Comparison of ENCODE assay signal across 11 mouse cellular contexts in genomic region chr19:43851996-43852630, GRCm38 (mm10).
A peak's percentile ranks its signal among the peaks of the same experiment; 100 is the strongest.
DNase-seq lines count a peak whose midpoint lies in the region; ATAC-seq and TF ChIP-seq lines count a peak whose summit lies in the region.
"Had no signal": no experiment of that assay in that cellular context is flagged by ENCODE, and none has a peak within 500 bp of the region (broad histone marks: within the 10 kb centered on the region; RNA-seq: fewer than 3 reads in every experiment).

No protein-coding gene starts in this region.

- H3K27me3 ChIP-seq in hindbrain, postnatal 0 days (ENCODE audit: insufficient read depth, low read length) = no peaks in the 10 kb centered on the region

- peaks cover 66% of the 10 kb centered on the region for H3K36me3 ChIP-seq in hindbrain, postnatal 0 days (ENCODE audit: insufficient read depth, low read length)

- H3K27ac ChIP-seq in hindbrain, postnatal 0 days = no peak overlapping the region
- no peak overlapping the region for H3K27ac ChIP-seq in gastrocnemius, adult 2 months
- H3K27ac ChIP-seq: forebrain, embryonic 10.5 days; heart, embryonic 10.5 days had no signal

- no peaks in the 10 kb centered on the region for H3K4me1 ChIP-seq in hindbrain, postnatal 0 days (ENCODE audit: insufficient read depth, low read length)
- H3K4me1 ChIP-seq: forebrain, embryonic 10.5 days; heart, embryonic 10.5 days had no signal

- 84% methylated on average over 21 of the region's 21 CpGs for whole genome bisulfite sequencing in hindbrain, postnatal 0 days

- no peak overlapping the region for H3K9ac ChIP-seq in hindbrain, postnatal 0 days (replicated peaks; ENCODE audit: low read length)

- intact Hi-C loops in gastrocnemius, adult 2 months (cut with DNase I) = loop anchor here (2.0 to 5.0 kb wide), 2 partner anchors 55 to 85 kb away; no protein-coding TSS in a partner anchor

- H3K9me3 ChIP-seq in hindbrain, postnatal 0 days (ENCODE audit: low read length) = no peaks in the 10 kb centered on the region
- H3K9me3 ChIP-seq: forebrain, embryonic 10.5 days; heart, embryonic 10.5 days had no signal

- no peak overlapping the region for H3K4me3 ChIP-seq in hindbrain, postnatal 0 days (ENCODE audit: low read length)
- H3K4me3 ChIP-seq in gastrocnemius, adult 2 months = no peak overlapping the region
- H3K4me3 ChIP-seq: forebrain, embryonic 10.5 days; heart, embryonic 10.5 days had no signal

- H3K4me2 ChIP-seq in hindbrain, postnatal 0 days (ENCODE audit: low read depth, low read length) = no peak overlapping the region

- DNase-seq in spleen, postnatal 36 days (ENCODE audit: low spot score in 2 of 2) = peak; percentile 26 to 33
- DNase-seq in spleen, adult 18-20 months = no peak
- DNase-seq in c-Kit-positive CD71-positive TER-119-positive erythroid progenitor cells, embryonic 14.5 days (ENCODE audit: low spot score) = peak; percentile 3
- peak; percentile 27 for DNase-seq in kidney, postnatal 10 days
- no peak for DNase-seq in hindbrain, postnatal 0 days (ENCODE audit: low spot score)
- no peak for DNase-seq in left cerebral cortex, adult 11 months (ENCODE audit: low spot score)
- DNase-seq in MN1 (ENCODE audit: low spot score) = no peak
- DNase-seq in gastrocnemius, adult 2 months = no peak
- DNase-seq: midbrain, embryonic 14.5 days had no signal

- no peak for TF ChIP-seq CTCF in hindbrain, postnatal 0 days (IDR thresholded peaks at IDR 0.05; ENCODE audit: low read depth)
- no peak for TF ChIP-seq CTCF in gastrocnemius, adult 2 months (IDR thresholded peaks at IDR 0.05)

- ATAC-seq in hindbrain, postnatal 0 days = no peak

Comparison
In these comparisons a context has a peak if more than half of its experiments do, and no peak if none do; other contexts are left out.
1. DNase-seq: peak in spleen, postnatal 36 days (2 of 2), c-Kit-positive CD71-positive TER-119-positive erythroid progenitor cells, embryonic 14.5 days (single experiment) and kidney, postnatal 10 days (single experiment); none in spleen, adult 18-20 months (0 of 2), hindbrain, postnatal 0 days (single experiment), left cerebral cortex, adult 11 months (single experiment), MN1 (single experiment) and gastrocnemius, adult 2 months (single experiment).